Mouse (Mus musculus) ES-CJ7 (cell line): ENCODE measurements around the gene Shisa3.

Experiments
- DNase-seq: peaks from one replicate; pipeline ENCODE4 v3.0.0; 2011; ENCODE audit warnings: low read depth, low spot score

Shisa3 gene

GRCm38 (mm10) chr5:67633138-67633782 is 25.6 kb downstream of the Shisa3 start:
- DNase-seq: peak; percentile 92

GRCm38 (mm10) chr5:67633831-67634268 is 26.2 kb downstream of the Shisa3 start:
- DNase-seq: peak; percentile 46

- DNase-seq: no peak
Measured at GRCm38 (mm10) chr5:67634339-67634738, 26.7 kb downstream of the Shisa3 start.

- DNase-seq: no peak
Measured at GRCm38 (mm10) chr5:67640596-67641312, 33.1 kb downstream of the Shisa3 start.

- DNase-seq: no peak
Measured at GRCm38 (mm10) chr5:67641406-67642120, 33.9 kb downstream of the Shisa3 start.

GRCm38 (mm10) chr5:67643537-67644255 is 36.0 kb downstream of the Shisa3 start:
- DNase-seq: no peak

GRCm38 (mm10) chr5:67646756-67647529 is 39.3 kb downstream of the Shisa3 start:
- DNase-seq: no peak

- DNase-seq: peak; percentile 52
Measured at GRCm38 (mm10) chr5:67647568-67647967, 39.9 kb downstream of the Shisa3 start.

- DNase-seq: no peak
Measured at GRCm38 (mm10) chr5:67649156-67649555, 41.5 kb downstream of the Shisa3 start.

- DNase-seq: no peak
Measured at GRCm38 (mm10) chr5:67650021-67650420, 42.3 kb downstream of the Shisa3 start.

- DNase-seq: no peak
Measured at GRCm38 (mm10) chr5:67652468-67652867, 44.8 kb downstream of the Shisa3 start.

GRCm38 (mm10) chr5:67653543-67653942 is 45.9 kb downstream of the Shisa3 start:
- DNase-seq: no peak

GRCm38 (mm10) chr5:67654572-67654971 is 46.9 kb downstream of the Shisa3 start:
- no peak for DNase-seq

- DNase-seq: no peak
Measured at GRCm38 (mm10) chr5:67655696-67656519, 48.2 kb downstream of the Shisa3 start.

GRCm38 (mm10) chr5:67656821-67657259 is 49.2 kb downstream of the Shisa3 start:
- no peak for DNase-seq

- DNase-seq: no peak
Measured at GRCm38 (mm10) chr5:67659864-67660263, 52.2 kb downstream of the Shisa3 start.

GRCm38 (mm10) chr5:67662715-67663114 is 55.0 kb downstream of the Shisa3 start:
- DNase-seq: no peak

GRCm38 (mm10) chr5:67669436-67669896 is 61.8 kb downstream of the Shisa3 start:
- DNase-seq: no peak

GRCm38 (mm10) chr5:67670158-67670557 is 62.5 kb downstream of the Shisa3 start:
- DNase-seq: no peak

GRCm38 (mm10) chr5:67673008-67673407 is 65.3 kb downstream of the Shisa3 start:
- DNase-seq: no peak
